Comparison of ENCODE assay signal across 9 mouse cellular contexts in genomic region chr5:114618851-114619250, GRCm38 (mm10). TPM values are rescaled to one million over a fixed set of nuclear protein-coding genes. Genes with fewer than 3 reads are reported as not detected.
DNase-seq lines count a peak whose midpoint lies in the region; ATAC-seq and TF ChIP-seq lines count a peak whose summit lies in the region.
"Had no signal": no experiment of that assay in that cellular context is flagged by ENCODE, and none has a peak within 500 bp of the region (broad histone marks: within the 10 kb centered on the region; RNA-seq: fewer than 3 reads in every experiment).

No protein-coding gene starts in this region.

- no peaks in the 10 kb centered on the region for H3K9me3 ChIP-seq in midbrain, embryonic 11.5 days (ENCODE audit: control insufficient read depth, low read length)
- H3K9me3 ChIP-seq in midbrain, embryonic 16.5 days (replicated peaks; ENCODE audit: control insufficient read depth, low read length, poor library complexity, severe bottlenecking): no peaks in the 10 kb centered on the region
- no peaks in the 10 kb centered on the region for H3K9me3 ChIP-seq in lung, postnatal 0 days (ENCODE audit: low read length)
- H3K9me3 ChIP-seq: stomach, embryonic 15.5 days had no signal

- peak; percentile 91 for TF ChIP-seq CTCF in lung, postnatal 0 days (IDR thresholded peaks at IDR 0.05)

- ATAC-seq in midbrain, embryonic 11.5 days (ENCODE audit: low FRiP score): no peak
- no peak for ATAC-seq in midbrain, embryonic 16.5 days
- 0 out of 2 replicates have a peak, but pooled peaks have one; percentile 22 for ATAC-seq in lung, postnatal 0 days
- ATAC-seq in activated CD4-positive, CD25-positive, alpha-beta regulatory T cell, adult 4 months: no peak

- 25% methylated on average over 8 of the region's 8 CpGs for WGBS in midbrain, embryonic 11.5 days
- WGBS in midbrain, embryonic 16.5 days: 32% methylated on average over 8 of the region's 8 CpGs
- 19% methylated on average over 8 of the region's 8 CpGs for WGBS in lung, postnatal 0 days

- no peak overlapping the region for H3K9ac ChIP-seq in midbrain, embryonic 11.5 days (ENCODE audit: low read length)
- H3K9ac ChIP-seq in midbrain, embryonic 16.5 days (ENCODE audit: low read depth, low read length): no peak overlapping the region
- H3K9ac ChIP-seq in lung, postnatal 0 days (replicated peaks; ENCODE audit: low read depth): no peak overlapping the region
- H3K9ac ChIP-seq: stomach, embryonic 15.5 days had no signal

- no peak overlapping the region for H3K27ac ChIP-seq in midbrain, embryonic 11.5 days (ENCODE audit: low read depth, low read length)
- H3K27ac ChIP-seq in midbrain, embryonic 16.5 days (ENCODE audit: low read length): no peak overlapping the region
- no peak overlapping the region for H3K27ac ChIP-seq in lung, postnatal 0 days (ENCODE audit: low read length)
- H3K27ac ChIP-seq: stomach, embryonic 15.5 days had no signal

- H3K27me3 ChIP-seq in midbrain, embryonic 11.5 days (ENCODE audit: control insufficient read depth, insufficient read depth, low read length): no peaks in the 10 kb centered on the region
- H3K27me3 ChIP-seq in midbrain, embryonic 16.5 days (ENCODE audit: control insufficient read depth, insufficient read depth, low read depth, low read length): no peaks in the 10 kb centered on the region
- H3K27me3 ChIP-seq in lung, postnatal 0 days (replicated peaks; ENCODE audit: insufficient read depth, low read length): no peaks in the 10 kb centered on the region
- H3K27me3 ChIP-seq: stomach, embryonic 15.5 days had no signal

- H3K36me3 ChIP-seq in midbrain, embryonic 11.5 days (ENCODE audit: control insufficient read depth, insufficient read depth, low read length): no peaks in the 10 kb centered on the region
- no peaks in the 10 kb centered on the region for H3K36me3 ChIP-seq in midbrain, embryonic 16.5 days (ENCODE audit: control insufficient read depth, insufficient read depth, low read length)
- H3K36me3 ChIP-seq in lung, postnatal 0 days (ENCODE audit: insufficient read depth, low read length): no peaks in the 10 kb centered on the region
- H3K36me3 ChIP-seq: stomach, embryonic 15.5 days had no signal

- no peak overlapping the region for H3K4me3 ChIP-seq in midbrain, embryonic 11.5 days (ENCODE audit: low read depth, low read length)
- no peak overlapping the region for H3K4me3 ChIP-seq in midbrain, embryonic 16.5 days (ENCODE audit: low read depth, low read length)
- H3K4me3 ChIP-seq in lung, postnatal 0 days (ENCODE audit: low read depth, low read length): no peak overlapping the region
- H3K4me3 ChIP-seq: stomach, embryonic 15.5 days had no signal

- H3K4me2 ChIP-seq in midbrain, embryonic 11.5 days: no peak overlapping the region
- H3K4me2 ChIP-seq in midbrain, embryonic 16.5 days (ENCODE audit: low read length): no peak overlapping the region
- H3K4me2 ChIP-seq in lung, postnatal 0 days (replicated peaks; ENCODE audit: low read depth, low read length): no peak overlapping the region
- H3K4me2 ChIP-seq: stomach, embryonic 15.5 days had no signal

- no peaks in the 10 kb centered on the region for H3K4me1 ChIP-seq in midbrain, embryonic 11.5 days (ENCODE audit: control insufficient read depth, insufficient read depth, low read length)
- no peaks in the 10 kb centered on the region for H3K4me1 ChIP-seq in midbrain, embryonic 16.5 days (ENCODE audit: control insufficient read depth, insufficient read depth, low read length)
- H3K4me1 ChIP-seq in lung, postnatal 0 days (ENCODE audit: insufficient read depth, low read depth, low read length): no peaks in the 10 kb centered on the region
- H3K4me1 ChIP-seq: stomach, embryonic 15.5 days had no signal

- TF ChIP-seq EP300 in lung, postnatal 0 days (IDR thresholded peaks at IDR 0.05): no peak

- DNase-seq in midbrain, embryonic 11.5 days (ENCODE audit: low spot score, missing footprints): peak; percentile 99
- DNase-seq in adrenal gland, adult (ENCODE audit: inconsistent age in 2 of 2, low spot score in 1 of 2): peak; percentile 69 to 88
- DNase-seq in embryo, embryonic 10 days (ENCODE audit: low spot score): peak; percentile 92
- DNase-seq in kidney, postnatal 25 days: peak; percentile 75 to 91
- DNase-seq in lung, postnatal 0 days (ENCODE audit: low spot score): peak; percentile 73
- DNase-seq in spleen, adult 18-20 months: peak; percentile 46 to 73

RNA-seq across cellular contexts. Expression of gene Trpv4, which starts 39.4 kb away (rescaled TPM):
- polyA plus RNA-seq in midbrain, embryonic 11.5 days (2014; fragmentation: Nextera tagmentation; extraction: Ambion mirVana): 0.26 TPM in 1 of 2 replicates, not detected in the other
- polyA plus RNA-seq in midbrain, embryonic 16.5 days (2015; fragmentation: Nextera tagmentation; extraction: Ambion mirVana): 1.3 and 1.9 TPM in 2 replicates
- polyA plus RNA-seq in lung, postnatal 0 days (2015; fragmentation: Nextera tagmentation; extraction: Ambion mirVana): 2.2 and 3.4 TPM in 2 replicates
- polyA plus RNA-seq in activated CD4-positive, CD25-positive, alpha-beta regulatory T cell, adult 4 months (2017; shearing (Covaris generic)): under 1 TPM; 0.24 to 0.25 TPM

RNA-seq across cellular contexts. Expression of gene Fam222a, which starts 51.0 kb away (rescaled TPM):
- 5.8 and 6.7 TPM in 2 replicates for polyA plus RNA-seq in midbrain, embryonic 11.5 days (2014; fragmentation: Nextera tagmentation; extraction: Ambion mirVana)
- 5.3 and 6.0 TPM in 2 replicates for polyA plus RNA-seq in midbrain, embryonic 16.5 days (2015; fragmentation: Nextera tagmentation; extraction: Ambion mirVana)
- 1.9 and 2.3 TPM in 2 replicates for polyA plus RNA-seq in lung, postnatal 0 days (2015; fragmentation: Nextera tagmentation; extraction: Ambion mirVana)
- polyA plus RNA-seq in activated CD4-positive, CD25-positive, alpha-beta regulatory T cell, adult 4 months (2017; shearing (Covaris generic)): not detected
